Mouse (Mus musculus): ENCODE data around the gene Smim20. TPM values are rescaled to one million over a fixed set of nuclear protein-coding genes. Genes with fewer than 3 reads are reported as not detected.
A peak's percentile ranks its signal among the peaks of the same experiment; 100 is the strongest.

Smim20 gene
- total RNA-seq, 1 experiment from 2014 or later, result 23.4 TPM

DNA sequence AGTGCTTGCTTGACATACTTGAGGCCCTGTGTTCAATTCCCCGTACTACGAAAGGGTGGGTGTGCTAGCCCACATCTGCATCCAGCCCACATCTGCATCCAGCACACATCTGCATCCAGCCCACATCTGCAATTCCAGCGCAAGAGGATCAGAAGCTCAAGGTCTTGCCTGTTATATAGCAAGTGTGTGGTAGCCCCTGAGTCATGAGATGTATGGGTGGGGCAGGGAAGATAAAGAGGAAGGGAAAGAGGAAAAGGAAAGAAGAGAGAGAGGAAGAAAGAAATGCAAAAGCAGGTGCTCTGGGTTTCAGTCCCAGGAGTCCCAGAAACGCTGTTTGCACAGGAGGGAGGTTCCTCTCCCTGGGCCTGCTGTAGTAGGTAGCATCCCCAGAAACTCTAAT, 15.6 kb downstream of the Smim20 start:
- ATAC-seq (replicated peaks in 1 of 2; ENCODE audit: insufficient read depth in 1 of 2, low FRiP score in 2 of 2, low TSS enrichment in 1 of 2, low read depth in 1 of 2, poor library complexity in 2 of 2, severe bottlenecking in 2 of 2), result no peak

DNA sequence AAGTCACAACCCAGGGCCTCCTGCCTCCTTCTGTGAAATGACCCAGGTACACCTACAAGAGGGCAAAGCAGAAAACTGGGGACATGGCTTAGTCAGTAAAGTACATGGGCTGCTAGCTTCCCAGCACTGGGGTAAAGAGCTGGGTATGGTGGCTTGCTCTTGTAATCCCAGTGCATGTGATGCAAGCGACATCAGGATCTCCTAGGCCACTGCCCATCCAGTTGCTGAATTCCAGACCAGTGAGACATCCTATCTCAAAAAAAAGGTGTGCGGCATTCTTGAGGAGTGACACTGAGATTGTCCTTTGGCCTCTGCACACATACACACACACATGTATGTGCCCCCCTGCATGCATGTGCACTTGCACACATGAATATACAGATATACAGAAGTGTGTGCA, 19.5 kb downstream of the Smim20 start:
- no peak for ATAC-seq (replicated peaks in 1 of 2; ENCODE audit: insufficient read depth in 1 of 2, low FRiP score in 2 of 2, low TSS enrichment in 1 of 2, low read depth in 1 of 2, poor library complexity in 2 of 2, severe bottlenecking in 2 of 2)

DNA sequence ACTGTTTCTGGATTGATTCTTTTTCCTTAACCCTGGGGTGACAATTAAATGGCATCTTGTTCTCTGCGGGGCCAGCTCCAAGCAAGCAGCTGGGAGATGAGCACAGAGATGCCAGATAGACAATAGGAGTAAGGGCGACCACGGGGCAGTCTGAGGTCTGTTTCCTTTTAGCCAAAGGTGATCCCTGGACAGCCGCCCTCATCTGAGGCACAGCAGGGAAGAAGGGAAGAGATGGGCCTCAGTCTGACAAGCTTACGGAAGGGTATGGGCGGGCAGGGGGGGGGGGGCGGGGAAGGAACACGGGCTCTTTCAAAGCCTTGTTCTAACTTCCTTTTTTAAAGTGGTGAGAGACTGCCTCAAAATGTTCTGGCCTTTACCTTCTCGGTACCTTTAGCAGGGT, 22.6 kb downstream of the Smim20 start:
- ATAC-seq (replicated peaks in 1 of 2; ENCODE audit: insufficient read depth in 1 of 2, low FRiP score in 2 of 2, low TSS enrichment in 1 of 2, low read depth in 1 of 2, poor library complexity in 2 of 2, severe bottlenecking in 2 of 2), result peak; percentile 17 to 53; a peak in 3 of 4 replicates

DNA sequence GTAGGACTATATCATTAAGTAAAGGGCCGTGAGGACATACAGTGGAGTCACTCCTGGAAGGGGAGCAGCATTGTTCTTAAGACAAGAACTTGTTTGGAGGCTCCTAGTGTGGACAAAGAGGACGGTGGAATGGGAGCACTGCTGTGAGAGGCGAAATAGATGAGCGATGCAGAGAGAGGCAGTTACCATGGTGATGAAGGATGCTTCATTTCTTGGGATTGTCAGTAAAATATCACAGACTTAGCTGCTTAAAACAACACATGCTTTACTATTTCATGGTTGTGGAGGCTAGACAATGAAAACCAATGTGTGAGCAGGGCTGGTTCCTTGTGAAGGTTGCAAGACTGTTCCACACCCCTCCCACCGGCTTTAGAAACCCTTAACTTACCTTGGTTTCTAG, 27.7 kb downstream of the Smim20 start:
- no peak for ATAC-seq (replicated peaks in 1 of 2; ENCODE audit: insufficient read depth in 1 of 2, low FRiP score in 2 of 2, low TSS enrichment in 1 of 2, low read depth in 1 of 2, poor library complexity in 2 of 2, severe bottlenecking in 2 of 2)

DNA sequence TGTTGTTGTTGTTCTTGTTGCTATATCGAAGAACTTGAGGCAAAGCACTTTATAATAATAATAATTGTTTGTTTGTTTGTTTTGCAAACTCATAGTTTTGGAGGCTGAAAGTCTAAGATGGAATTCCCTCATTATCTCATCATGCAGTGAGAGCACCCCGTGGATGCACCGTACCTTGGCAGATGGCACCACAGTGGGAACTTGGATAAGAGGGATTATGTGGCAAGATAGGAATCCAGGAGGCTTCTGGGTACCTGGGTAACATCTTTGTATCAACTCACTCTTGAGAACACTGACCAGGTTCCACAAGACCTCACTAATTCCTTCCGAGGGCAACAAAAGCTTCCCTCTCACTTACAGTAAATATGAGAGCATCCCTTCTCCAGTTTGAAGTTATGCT, 30.1 kb downstream of the Smim20 start:
- no peak for ATAC-seq (replicated peaks in 1 of 2; ENCODE audit: insufficient read depth in 1 of 2, low FRiP score in 2 of 2, low TSS enrichment in 1 of 2, low read depth in 1 of 2, poor library complexity in 2 of 2, severe bottlenecking in 2 of 2)

DNA sequence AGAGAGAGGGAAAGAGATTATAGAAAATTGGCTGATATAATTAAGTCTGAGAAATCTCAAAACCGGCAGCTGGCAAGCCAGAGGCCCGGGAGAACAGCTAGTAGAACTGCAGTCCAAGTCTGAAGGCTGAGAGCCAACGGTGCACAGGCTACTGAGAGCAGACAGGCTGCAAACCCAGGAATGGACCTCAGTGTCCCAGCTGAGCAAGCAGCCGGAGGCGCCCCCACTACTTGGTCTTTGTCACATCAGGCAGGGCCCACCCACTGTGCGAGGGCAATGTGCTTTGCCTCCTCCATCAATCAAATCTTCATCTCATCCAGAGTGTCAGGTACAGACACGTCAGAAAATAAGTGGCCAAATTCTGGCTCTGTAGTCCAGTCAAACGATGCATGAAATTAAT, 34.6 kb downstream of the Smim20 start:
- no peak for ATAC-seq (replicated peaks in 1 of 2; ENCODE audit: insufficient read depth in 1 of 2, low FRiP score in 2 of 2, low TSS enrichment in 1 of 2, low read depth in 1 of 2, poor library complexity in 2 of 2, severe bottlenecking in 2 of 2)

DNA sequence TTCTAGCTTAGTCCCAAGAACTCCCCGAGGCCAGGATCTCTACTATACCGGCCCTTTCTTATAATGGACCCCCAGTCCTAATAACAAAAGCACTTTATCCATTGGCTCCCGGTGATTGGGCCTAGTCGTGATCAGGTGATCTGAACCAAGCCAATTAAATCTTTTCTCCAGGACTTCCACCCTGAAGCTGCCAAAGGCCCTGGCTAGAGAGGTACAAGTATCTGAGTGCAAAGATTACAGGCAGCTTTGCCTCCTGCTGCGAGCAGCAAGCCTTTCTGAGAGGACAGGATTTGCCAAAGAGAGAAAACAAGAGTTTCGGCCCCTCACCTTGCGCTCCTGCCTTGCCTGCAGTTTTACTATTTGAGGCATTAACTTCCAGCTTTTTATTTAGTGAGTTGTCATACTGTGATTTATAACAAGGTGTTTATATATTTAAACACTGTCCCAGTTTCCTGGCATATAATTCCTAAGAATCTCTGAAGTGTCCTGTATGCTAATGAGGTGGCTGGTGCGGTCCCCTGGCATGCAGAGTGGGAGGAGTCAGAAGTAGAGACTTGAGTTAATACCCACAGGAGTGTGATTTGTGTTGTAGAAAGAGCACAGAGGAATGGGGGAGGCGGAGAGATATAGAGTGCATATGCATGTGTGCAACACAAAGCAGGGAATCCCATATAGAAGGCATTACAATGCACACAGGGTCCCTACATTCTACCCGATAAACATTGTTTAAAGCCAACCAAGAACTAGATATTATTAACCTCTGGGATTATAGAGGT, 36.2 kb downstream of the Smim20 start:
- no peak for ATAC-seq (replicated peaks in 1 of 2; ENCODE audit: insufficient read depth in 1 of 2, low FRiP score in 2 of 2, low TSS enrichment in 1 of 2, low read depth in 1 of 2, poor library complexity in 2 of 2, severe bottlenecking in 2 of 2)

DNA sequence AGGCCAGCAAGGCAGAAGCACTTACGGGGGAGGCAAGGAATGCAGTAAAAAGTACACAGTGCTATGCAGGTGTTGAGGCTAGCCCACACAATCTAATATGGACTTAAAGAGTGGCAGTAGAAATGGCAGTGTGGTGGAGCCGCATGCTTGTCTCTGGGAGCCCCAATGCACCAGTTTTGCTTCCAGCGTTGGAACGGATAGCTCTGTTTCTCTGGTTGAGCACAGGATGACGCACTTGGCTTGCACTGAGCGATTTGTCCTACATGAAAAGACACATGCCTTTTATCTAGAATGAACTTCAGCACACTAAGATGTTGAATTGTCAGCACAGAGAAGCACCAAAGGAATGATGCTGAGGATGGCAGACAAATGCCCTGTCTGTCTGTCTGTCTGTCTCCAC, 37.1 kb downstream of the Smim20 start:
- no peak for ATAC-seq (replicated peaks in 1 of 2; ENCODE audit: insufficient read depth in 1 of 2, low FRiP score in 2 of 2, low TSS enrichment in 1 of 2, low read depth in 1 of 2, poor library complexity in 2 of 2, severe bottlenecking in 2 of 2)

DNA sequence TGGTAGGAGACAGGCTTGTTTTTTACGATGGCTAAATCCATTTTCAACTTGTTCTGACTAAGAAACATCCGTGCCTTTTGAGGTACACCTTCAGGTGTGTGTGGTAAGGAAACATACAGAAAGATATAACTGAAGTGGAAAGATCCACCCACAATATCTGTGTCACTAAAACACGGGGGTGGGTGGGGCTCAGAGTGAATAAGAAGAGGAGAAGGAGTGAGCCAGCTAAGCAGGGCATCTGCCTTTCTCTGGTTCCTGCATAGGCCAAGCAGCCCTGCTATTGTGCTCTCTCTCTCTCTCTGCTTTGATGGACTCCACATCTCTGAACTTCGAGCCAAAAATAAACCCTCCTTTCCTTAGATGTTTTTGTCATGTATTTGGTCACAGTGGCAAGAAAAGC, 38.1 kb downstream of the Smim20 start:
- ATAC-seq (replicated peaks in 1 of 2; ENCODE audit: insufficient read depth in 1 of 2, low FRiP score in 2 of 2, low TSS enrichment in 1 of 2, low read depth in 1 of 2, poor library complexity in 2 of 2, severe bottlenecking in 2 of 2), result no peak

DNA sequence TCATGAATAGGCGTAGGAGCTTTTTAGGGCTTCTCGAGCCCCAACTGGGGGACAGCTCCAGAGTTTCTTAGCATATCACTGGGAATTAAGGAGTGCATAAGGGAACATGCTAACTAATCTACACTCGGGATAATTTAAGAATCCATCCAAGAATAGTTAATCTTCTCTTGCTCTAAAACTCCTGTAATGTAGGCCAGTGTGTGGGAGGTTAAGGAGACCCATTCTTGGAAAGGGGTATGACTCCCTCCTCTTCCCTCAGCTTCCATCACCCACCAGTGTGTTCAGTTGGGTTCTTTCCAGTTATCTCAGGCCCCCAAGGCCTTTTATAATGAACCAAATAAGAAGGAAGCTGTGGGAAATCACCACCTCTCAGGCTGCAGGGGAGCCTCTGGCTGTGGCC, 40.0 kb downstream of the Smim20 start:
- ATAC-seq (replicated peaks in 1 of 2; ENCODE audit: insufficient read depth in 1 of 2, low FRiP score in 2 of 2, low TSS enrichment in 1 of 2, low read depth in 1 of 2, poor library complexity in 2 of 2, severe bottlenecking in 2 of 2), result no peak

DNA sequence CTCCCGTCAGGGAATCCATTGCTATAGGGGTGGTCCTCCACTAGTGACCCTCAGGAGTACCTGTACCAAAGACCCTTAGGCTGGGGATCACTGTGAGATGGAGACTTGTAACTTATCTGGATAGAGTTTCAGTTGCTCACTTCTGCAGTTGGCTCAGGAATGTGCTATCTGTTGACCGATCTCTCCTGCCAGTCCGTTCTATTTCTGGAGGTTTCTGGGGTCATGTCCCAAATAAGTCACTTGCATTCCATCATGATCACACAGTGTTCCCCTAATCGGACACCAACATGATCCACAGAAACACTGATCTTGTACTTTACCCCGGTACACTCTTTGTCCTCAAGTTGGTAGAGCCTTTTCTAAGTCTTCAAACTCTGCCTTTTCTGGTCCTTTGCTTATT, 40.6 kb downstream of the Smim20 start:
- ATAC-seq (replicated peaks in 1 of 2; ENCODE audit: insufficient read depth in 1 of 2, low FRiP score in 2 of 2, low TSS enrichment in 1 of 2, low read depth in 1 of 2, poor library complexity in 2 of 2, severe bottlenecking in 2 of 2), result no peak

DNA sequence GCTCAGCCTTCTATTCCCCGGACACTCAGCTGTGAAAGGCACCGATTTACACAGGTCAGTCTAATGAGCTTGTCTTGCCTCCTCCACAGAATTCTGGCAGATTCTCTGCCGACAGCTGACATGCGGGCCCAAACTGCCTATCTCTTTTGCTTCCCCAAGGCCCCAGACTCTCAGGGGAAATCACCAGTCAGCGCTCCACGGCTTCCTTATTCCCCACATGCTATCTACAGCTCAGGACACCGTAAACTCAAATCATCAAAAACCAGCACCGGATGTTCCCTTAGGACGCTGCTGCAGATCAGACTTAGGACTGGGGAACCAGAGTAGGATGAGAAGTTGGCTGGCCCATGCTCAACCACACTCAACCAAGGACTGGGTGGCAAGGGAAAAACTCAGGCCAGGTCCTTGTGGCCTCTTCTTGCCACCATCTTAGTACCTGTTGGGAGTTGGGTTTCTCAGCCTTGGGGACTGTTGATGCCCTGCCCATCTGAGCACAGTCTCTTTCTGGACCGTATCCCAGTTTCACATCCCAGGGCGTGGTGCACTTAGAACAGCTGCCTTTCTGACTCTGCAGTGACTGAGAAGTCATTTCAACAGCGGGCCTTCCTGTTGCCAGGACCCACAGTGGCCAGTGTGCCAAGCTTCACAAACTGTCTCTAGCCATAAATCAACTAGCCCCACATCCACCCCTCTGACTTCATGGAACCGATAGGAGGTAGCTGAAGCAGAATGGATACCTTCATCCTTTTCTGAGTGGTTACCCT, 47.7 kb downstream of the Smim20 start:
- no peak for ATAC-seq (replicated peaks in 1 of 2; ENCODE audit: insufficient read depth in 1 of 2, low FRiP score in 2 of 2, low TSS enrichment in 1 of 2, low read depth in 1 of 2, poor library complexity in 2 of 2, severe bottlenecking in 2 of 2)

DNA sequence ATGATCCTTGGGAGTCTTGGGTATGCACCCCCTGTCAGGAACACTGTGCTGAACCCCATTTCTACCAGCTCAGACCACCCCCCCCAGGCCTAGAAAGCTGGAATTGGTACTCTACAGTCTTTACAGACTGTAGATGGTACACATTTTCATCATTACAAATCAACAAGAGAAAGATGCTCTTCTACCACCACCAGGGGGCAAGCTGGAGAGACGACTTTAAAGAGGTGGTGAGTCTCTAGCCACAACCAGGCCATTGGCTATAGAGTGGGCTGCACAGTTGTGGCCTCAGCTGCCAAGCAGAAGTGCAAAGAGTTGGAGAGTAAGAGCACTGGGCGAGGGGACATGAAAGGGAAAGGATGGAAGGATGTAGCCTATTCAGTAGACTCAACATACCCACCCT, 48.9 kb downstream of the Smim20 start:
- ATAC-seq (replicated peaks in 1 of 2; ENCODE audit: insufficient read depth in 1 of 2, low FRiP score in 2 of 2, low TSS enrichment in 1 of 2, low read depth in 1 of 2, poor library complexity in 2 of 2, severe bottlenecking in 2 of 2), result no peak

DNA sequence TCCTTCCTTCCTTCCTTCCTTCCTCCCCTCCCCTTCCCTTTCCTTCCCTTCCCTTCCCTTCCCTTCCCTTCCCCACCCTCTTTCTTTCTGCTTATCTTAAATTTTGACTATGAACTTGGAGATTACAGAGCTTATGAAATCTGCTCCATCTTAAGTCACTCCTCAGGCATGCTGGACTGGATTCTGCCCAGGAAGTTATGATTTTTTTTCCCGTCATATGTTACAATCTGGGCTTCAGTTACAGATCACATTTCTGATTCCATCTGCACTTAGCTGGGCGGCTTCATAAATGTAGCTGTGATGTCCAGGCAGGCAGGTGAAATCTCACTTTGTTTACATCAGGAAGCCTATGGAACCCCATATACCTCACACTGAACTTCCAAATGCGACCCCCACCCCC, 50.5 kb downstream of the Smim20 start:
- ATAC-seq (replicated peaks in 1 of 2; ENCODE audit: insufficient read depth in 1 of 2, low FRiP score in 2 of 2, low TSS enrichment in 1 of 2, low read depth in 1 of 2, poor library complexity in 2 of 2, severe bottlenecking in 2 of 2), result no peak

DNA sequence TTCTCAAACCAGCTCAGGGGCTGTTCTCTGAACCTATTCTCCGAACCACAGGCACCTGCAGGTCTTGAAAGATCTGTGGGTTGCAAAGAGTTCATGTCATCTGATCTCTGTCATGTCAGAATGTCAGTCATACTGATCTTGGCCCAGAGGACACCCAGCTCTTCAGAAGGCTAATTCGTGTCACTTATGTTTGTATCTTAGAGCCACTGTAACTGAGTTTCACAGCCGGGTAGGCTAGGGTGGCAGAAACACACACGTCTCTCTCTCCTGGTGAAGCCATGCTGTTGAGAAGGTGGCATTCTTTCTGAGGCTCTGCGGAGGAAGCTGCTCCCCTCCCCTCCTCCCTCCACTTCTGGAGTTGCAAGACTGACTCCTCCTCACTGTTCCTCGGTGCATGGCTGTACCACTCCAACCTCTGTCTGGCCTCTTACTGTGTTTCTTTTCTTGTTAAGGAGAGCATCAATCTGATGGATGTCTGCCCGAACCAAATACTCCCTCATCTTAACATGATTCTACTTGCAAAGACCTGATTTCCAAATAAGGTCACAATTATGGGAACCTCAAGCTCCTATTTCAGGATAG, 51.1 kb downstream of the Smim20 start:
- ATAC-seq (replicated peaks in 1 of 2; ENCODE audit: insufficient read depth in 1 of 2, low FRiP score in 2 of 2, low TSS enrichment in 1 of 2, low read depth in 1 of 2, poor library complexity in 2 of 2, severe bottlenecking in 2 of 2), result no peak

DNA sequence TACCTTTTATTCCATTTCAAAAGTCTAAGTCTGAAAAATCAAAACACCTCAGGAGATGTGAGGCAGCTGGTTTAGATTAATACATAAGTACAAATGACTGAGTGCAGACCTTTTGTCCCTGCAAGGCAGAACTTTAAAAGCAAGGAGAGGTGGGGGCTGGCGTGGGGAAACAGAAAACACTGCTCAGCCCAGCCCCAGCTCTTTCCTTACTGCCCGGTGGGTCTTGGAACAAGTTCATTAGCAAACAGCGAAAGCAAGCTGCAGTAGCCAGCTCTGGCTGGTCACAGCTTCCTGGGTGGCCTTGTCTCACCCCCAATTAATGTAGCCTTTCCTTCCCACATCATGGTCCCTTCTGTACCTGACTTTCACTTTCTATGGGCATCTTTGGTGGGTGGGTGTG, 53.4 kb downstream of the Smim20 start:
- no peak for ATAC-seq (replicated peaks in 1 of 2; ENCODE audit: insufficient read depth in 1 of 2, low FRiP score in 2 of 2, low TSS enrichment in 1 of 2, low read depth in 1 of 2, poor library complexity in 2 of 2, severe bottlenecking in 2 of 2)

DNA sequence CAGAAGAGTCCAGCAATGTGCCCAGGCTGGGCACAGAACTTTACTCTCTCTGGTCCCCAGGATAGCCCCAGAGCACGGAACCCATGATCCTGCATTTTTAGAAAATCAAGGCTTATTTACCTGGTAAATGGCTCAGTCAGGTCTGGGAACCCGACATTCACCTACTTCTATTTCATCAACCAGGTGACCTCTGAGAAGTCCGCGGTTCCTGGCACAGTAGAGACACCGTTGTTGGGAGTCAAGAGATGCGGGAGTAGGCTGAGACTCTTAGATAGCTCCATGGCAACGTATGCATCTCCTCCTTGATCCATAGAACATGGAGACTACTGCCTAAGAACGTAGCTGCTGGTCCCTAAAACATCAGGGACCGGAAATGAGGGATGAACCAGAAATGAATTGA, 55.0 kb downstream of the Smim20 start:
- ATAC-seq (replicated peaks in 1 of 2; ENCODE audit: insufficient read depth in 1 of 2, low FRiP score in 2 of 2, low TSS enrichment in 1 of 2, low read depth in 1 of 2, poor library complexity in 2 of 2, severe bottlenecking in 2 of 2), result no peak

DNA sequence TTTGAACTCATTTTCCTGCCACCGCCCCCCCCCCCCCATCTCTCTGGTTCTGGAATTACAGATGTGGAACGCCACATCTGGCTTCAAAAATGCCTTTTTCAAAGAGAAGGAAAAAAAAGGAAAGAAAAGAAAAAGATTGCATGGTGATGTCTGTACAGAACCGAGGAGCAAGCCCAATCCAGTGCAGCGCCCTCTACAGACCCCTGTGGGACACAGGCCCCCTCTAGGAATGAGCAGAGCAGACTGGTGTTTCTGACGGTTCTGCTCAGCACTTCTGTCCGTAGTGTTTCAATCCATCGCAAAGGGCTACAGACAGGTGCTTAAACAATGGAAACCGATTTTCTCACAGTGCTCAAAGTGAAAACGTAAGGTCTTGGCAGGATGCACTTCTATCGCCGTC, 55.6 kb downstream of the Smim20 start:
- no peak for ATAC-seq (replicated peaks in 1 of 2; ENCODE audit: insufficient read depth in 1 of 2, low FRiP score in 2 of 2, low TSS enrichment in 1 of 2, low read depth in 1 of 2, poor library complexity in 2 of 2, severe bottlenecking in 2 of 2)

DNA sequence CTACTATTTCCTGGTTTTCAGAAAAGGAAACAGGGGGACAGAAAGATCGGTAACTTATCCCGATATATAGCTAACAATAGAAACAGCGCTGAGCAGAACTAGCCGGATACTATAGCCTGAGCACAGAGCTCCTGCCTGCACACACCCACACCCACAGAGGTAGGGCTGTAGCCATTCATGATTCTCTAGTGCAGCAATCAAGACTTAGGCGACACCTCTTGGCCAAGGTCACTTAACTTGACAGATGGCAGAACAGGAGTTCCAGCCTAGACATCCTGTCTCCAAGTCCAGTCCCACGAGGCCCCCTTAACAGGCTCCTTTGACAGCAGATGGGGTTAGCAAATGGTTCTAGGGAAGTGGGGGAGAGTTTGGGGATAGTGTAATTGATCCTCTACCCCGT, 56.2 kb downstream of the Smim20 start:
- no peak for ATAC-seq (replicated peaks in 1 of 2; ENCODE audit: insufficient read depth in 1 of 2, low FRiP score in 2 of 2, low TSS enrichment in 1 of 2, low read depth in 1 of 2, poor library complexity in 2 of 2, severe bottlenecking in 2 of 2)

Data from hematopoietic stem cell, adult 5-6 weeks (primary cell).